Mouse (Mus musculus): ENCODE results near the gene Sh2b3.

Gene Sh2b3

GRCm38 (mm10) chr5:121843138-121843905 is 5.9 kb upstream of the Sh2b3 start:
- no peak for DNase-seq

GRCm38 (mm10) chr5:121842665-121843118 is 5.2 kb upstream of the Sh2b3 start:
- peak; percentile 81 for DNase-seq

- no peak for DNase-seq
Observed at GRCm38 (mm10) chr5:121841973-121842372, 4.5 kb upstream of the Sh2b3 start.

GRCm38 (mm10) chr5:121841516-121841915 is 4.1 kb upstream of the Sh2b3 start:
- no peak for DNase-seq

- DNase-seq = no peak
Observed at GRCm38 (mm10) chr5:121839128-121839473, 1.7 kb upstream of the Sh2b3 start.

- peak; percentile 62 for DNase-seq
Observed at GRCm38 (mm10) chr5:121838341-121839127, 1.1 kb upstream of the Sh2b3 start.

- peak; percentile 82 for DNase-seq
Observed at GRCm38 (mm10) chr5:121836692-121837415, 592 bp downstream of the Sh2b3 start.

- DNase-seq = no peak
Observed at GRCm38 (mm10) chr5:121835949-121836691, 1.3 kb downstream of the Sh2b3 start.

GRCm38 (mm10) chr5:121834991-121835747 is 2.3 kb downstream of the Sh2b3 start:
- DNase-seq = no peak

- DNase-seq = no peak
Observed at GRCm38 (mm10) chr5:121834241-121834606, 3.2 kb downstream of the Sh2b3 start.

GRCm38 (mm10) chr5:121833572-121834240 is 3.7 kb downstream of the Sh2b3 start:
- no peak for DNase-seq

GRCm38 (mm10) chr5:121833159-121833558 is 4.3 kb downstream of the Sh2b3 start:
- DNase-seq = no peak

- DNase-seq = no peak
Observed at GRCm38 (mm10) chr5:121832376-121833155, 4.9 kb downstream of the Sh2b3 start.

GRCm38 (mm10) chr5:121831002-121831601 is 6.3 kb downstream of the Sh2b3 start:
- no peak for DNase-seq

GRCm38 (mm10) chr5:121828491-121829432 is 8.7 kb downstream of the Sh2b3 start:
- peak; percentile 68 for DNase-seq

- no peak for DNase-seq
Observed at GRCm38 (mm10) chr5:121827876-121828275, 9.6 kb downstream of the Sh2b3 start.

GRCm38 (mm10) chr5:121825606-121826005 is 11.8 kb downstream of the Sh2b3 start:
- DNase-seq = no peak

GRCm38 (mm10) chr5:121824121-121824520 is 13.3 kb downstream of the Sh2b3 start:
- DNase-seq = no peak

- DNase-seq = no peak
Observed at GRCm38 (mm10) chr5:121823668-121824067, 13.8 kb downstream of the Sh2b3 start.

All from right cerebral cortex, postnatal 25 days (tissue).